Mouse (Mus musculus) retina, embryonic 14.5 days (tissue): ENCODE measurements around the gene Chst8.

Source experiments
- DNase-seq: peaks from one replicate; pipeline ENCODE4 v3.0.0-alpha.2; 2015; ENCODE audit warnings: low spot score

Gene Chst8

DNA sequence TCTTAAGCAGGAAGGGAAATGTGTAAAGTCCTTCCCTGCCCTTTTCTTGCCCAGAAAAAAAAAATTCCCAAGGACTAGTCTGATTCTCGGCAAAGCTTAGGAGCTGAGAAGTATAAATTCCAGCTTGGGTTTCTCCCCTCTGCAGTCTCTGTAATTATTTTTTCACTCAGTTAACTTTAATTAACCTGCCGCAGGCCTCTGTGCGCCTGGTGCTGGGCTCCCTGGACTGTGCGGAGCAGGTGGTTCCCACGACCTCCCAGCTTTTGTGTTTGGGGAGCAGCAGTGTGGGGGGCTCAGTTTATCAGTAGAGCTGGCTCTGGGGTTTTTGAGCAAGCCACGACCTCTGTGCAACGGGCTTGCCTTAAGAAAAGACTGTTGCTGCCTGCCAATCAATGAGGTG, 62.2 kb downstream of the Chst8 start:
- no peak for DNase-seq

DNA sequence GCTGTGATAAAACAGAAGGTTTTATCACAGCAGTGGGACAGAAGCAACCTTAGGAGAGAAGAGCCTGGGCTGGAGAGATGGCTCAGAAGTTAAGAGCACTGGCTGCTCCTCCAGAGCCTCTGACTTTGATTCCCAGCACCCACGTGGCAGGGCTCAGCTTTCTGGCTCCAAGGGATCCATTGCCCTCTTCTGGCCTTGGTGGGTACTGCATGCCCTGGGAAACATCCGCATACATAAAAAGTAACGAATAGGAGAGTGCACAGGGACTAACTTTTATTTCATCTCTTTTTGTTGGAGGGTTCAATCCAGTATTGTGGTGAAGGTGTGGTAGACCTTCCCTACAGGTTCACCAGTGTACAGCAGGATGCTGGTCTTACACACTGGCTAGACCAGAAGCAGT, 62.8 kb downstream of the Chst8 start:
- DNase-seq = peak; percentile 58

DNA sequence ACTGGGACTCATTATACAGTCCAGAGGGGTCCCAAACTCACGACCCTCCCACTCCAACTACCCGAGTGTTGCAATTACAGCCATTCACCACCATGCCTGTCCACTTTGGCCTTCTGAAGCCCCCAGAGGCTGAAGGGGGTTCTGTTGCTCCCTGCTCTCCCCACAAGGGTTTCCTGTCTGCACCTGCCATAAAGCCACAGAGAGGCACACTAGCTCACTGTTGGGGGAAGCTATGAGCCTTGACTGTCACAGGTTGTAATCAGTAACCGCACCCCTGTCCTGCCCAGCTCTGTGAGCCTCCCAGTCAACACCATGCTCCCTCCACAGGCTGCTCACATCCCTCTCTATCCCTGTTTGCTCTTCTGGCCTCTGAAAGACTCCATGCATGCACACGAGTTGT, 64.0 kb downstream of the Chst8 start:
- DNase-seq = no peak

DNA sequence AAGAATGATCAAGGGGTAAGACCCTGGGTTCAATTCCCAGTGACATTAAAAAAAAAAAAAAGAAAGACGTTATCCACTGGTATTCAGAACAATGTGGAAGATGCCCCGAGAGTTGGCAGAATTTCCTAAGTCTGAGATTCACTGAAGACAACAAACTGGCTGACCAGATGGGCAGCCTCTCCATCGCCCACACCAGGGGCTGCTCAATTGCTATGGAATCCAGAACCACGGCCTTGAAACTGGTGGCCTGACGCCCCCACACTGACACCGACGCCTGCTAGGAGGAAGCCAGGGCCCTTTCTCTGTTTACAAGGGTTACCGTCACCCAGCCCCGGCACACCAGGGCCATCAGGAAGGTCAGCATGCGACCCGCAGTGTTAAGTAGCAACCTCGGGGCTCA, 64.8 kb downstream of the Chst8 start:
- no peak for DNase-seq

DNA sequence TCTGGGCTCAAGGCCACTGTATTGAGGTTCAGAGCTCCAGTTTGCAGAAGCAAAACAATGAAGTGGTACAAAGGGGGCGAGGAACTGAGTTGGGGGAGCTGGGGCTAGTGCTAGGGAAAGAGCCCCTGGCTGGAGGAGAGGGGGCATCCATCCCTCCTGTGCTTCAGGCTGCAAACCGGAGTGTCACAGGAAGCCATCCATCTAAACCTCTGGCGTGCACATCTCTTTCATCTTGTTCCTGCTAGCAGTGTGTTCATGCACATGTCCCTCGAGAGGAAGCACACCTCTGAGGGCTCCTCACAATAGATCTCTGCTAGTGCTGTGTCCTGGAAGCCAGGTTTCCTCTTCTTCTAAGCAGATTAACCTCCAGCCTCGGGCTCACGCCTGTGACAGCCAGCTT, 65.9 kb downstream of the Chst8 start:
- DNase-seq = no peak

DNA sequence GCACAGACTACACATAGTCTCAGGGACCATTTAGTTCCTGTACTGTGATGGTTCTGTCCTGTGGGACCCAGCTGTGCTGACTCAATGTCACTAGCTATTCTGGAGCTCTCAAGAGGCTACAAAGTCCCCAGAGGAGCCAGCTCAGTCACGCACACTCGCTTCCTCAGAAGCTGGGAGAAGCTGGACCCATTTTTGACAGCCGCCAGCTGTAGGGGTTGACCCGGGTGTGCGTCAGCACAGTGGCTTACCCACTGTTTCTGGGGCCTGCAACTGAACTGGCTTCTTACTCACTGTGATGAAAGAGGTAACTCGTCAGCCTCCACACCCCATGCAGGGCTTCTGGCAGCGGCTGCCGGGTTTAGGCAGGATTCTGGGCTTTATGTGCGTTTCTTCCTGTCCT, 66.3 kb downstream of the Chst8 start:
- no peak for DNase-seq

DNA sequence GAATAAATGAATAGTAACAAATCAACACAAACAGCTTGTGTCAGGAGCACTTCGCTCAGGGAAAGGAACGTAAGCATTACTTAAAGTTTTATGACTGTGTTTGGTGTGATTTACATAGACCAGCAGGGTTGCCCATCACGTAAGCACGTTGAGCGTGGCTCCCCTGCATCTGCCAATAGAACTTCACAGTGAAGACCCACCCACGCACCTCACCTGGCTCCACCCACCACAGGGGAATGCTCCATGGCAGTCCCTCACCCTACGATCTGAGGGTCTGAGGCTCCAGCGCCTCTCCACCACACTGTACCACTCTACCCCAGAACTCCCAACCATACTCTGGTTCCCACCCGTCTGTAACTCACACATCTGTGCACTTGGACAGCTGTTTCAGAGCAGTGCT, 67.1 kb downstream of the Chst8 start:
- no peak for DNase-seq

DNA sequence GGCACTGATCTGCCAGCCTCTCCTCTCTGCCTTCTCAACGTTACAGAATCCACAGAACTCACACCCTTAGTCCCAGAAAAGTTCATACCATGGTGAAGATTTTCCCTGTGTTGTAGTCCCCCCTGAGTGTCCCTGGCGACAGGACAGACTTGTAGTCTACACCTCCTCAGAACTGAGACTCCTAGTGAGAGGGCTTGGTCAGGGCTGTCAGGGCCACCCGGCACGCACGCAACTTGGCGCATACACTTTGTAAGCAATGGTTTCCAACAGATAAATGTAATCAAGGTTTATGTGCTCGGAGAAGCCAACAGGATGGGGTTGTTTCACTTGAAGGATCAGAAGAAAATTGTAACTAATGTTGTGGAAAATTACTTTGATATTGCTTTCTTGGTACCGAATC, 67.5 kb downstream of the Chst8 start:
- DNase-seq = no peak

DNA sequence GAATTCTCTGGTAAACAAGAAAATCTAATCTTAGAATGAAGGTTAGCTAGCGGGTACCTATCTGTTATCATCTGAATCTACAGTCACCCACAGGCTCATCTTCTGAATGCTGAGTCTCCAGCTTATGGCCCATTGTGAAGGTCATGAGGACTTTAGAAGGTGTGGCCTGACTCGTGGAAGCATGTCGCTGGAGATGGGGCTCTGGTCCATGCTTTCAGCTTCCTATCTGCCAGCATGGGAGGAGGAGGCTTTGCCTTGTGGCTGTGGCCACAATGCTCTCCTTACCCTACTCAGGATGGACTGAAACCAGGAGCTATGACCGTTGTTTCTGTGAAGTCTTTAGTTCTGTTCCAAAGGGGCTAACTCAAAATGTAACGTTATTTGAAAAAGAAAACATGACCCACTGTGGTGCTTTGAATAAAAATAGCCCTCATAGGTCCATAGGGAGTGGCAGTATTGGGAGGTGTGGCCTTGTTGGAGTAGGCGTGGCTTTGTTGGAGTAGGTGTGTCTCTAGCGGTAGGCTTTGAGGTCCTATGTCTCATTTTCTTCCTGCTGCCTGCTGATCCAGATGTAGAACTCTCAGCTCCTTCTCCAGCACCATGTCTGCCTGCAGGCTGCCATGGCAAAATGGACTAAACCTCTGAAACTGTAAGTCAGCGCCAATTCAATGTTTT, 69.0 kb downstream of the Chst8 start:
- no peak for DNase-seq

DNA sequence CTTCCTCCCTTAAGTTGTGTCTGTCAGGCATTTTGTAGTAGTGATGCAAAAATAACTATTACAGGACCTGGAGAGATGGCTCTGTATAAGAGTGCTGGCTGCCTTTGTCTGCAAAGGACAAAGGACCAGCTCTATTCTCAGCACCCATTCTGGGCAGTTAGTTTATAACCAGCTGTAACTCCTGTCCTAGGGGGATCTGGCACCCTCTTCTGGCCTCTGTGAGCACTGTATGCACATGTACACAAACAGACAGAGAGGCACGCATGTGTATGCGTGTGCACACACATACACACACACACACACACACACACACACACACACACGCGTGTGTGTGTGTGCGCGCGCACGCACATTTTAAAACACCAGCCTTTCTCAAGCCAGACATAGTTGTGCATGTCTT, 73.1 kb downstream of the Chst8 start:
- no peak for DNase-seq

DNA sequence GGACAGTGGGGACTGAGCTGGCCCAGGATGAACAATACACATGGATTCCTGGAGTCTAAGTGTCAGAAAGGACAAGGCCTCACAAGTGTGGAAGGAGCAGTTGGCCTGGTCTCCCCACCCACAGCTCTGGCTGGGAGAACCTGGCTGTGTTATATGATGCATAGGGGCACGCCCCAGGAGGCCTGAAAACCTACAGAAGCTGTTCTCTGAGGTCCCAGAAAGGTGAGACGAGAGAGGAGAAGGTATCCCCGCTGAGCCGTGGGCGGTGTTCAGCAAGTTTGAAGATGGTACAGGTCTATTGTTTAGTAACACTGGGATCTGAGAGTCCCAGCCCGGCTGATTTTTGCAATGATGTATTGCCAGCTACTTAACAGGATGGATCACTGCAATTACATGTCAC, 75.3 kb downstream of the Chst8 start:
- DNase-seq = no peak

DNA sequence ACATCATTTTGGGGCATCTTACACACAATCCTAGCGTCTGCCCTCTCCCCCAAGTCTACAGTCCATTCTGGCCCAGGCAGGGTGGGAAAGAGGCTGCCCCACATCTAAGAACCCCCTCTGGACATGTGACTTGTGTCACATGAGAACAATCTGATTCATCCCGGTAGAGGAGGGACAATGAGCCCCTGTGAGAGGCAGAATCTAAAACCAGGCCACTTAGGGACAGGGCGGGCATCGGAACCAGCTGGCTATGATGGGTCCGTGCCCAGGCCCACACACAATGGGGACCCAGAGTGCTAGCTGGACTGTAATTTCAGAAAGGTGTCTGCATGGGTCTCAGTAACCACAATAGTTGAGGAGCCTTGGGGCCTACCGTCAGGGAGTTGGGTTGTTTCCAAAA, 78.2 kb downstream of the Chst8 start:
- DNase-seq = no peak

DNA sequence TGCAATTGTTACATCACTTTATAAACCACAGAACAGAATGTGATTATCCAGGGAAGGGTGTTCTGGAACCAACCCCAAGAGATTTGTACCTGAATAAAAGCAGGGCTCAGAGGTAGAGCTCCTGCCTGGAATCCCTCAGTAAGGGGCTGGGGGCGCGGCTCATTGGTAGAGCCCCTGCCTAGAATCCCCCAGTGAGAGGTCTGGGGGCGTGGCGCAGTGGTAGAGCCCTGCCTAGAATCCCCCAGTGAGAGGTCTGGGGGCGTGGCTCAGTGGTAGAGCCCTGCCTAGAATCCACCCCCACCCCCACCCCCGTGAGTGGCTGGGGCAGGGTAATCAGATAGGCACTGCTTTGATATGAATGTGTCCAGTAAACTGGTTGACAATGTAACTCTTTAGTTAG, 83.6 kb downstream of the Chst8 start:
- DNase-seq = no peak

DNA sequence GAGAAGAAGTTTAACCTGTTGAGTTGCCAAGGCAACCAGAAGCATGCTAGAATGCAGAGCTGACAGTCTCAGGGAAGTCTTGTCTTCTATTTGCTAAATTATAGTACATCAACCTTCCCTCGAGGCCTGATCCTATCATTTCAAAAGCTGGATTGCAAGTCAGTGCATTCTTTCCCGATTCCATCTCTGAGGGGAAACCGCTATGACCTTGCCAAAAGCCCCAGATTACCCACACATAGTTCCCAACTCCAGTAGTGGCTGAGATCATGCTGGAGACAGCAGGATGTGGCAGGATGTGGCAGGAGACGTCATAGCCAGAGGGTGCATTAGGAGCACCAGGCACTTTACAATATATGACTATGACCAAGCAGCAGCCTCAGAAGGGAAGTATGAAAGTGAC, 87.3 kb downstream of the Chst8 start:
- no peak for DNase-seq

DNA sequence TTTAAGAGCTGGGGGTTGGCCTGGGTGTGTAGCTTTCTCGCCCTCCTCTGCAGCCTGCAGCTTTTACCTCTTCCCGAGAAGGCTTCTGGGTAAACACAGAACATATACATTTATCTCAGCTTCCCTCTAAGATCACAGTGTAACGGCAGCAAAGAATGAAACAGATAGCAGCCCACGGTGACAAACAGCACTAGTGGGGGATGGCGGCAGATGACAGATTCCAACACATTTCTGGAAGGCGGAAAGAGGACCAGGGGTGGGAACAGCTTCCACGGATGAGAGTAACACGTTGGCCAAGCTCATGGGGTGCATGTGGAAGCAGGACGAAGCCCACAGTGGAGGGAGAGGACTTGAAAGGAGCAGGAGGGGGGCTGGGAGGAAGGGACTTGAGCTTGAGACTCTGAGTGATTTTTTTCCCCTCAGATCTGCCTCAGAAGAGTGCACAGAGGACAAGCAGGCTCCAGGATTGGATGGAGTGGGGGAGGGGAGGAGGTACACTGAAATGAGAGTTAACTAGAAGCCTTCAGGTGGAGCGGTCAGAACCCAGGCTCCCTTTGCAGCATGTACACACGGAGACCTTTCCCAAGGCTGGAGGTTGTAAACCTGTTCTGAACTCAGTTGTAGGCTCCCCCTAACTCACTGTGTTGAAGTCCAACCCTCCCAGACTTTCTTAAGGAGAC, 89.8 kb downstream of the Chst8 start:
- no peak for DNase-seq

DNA sequence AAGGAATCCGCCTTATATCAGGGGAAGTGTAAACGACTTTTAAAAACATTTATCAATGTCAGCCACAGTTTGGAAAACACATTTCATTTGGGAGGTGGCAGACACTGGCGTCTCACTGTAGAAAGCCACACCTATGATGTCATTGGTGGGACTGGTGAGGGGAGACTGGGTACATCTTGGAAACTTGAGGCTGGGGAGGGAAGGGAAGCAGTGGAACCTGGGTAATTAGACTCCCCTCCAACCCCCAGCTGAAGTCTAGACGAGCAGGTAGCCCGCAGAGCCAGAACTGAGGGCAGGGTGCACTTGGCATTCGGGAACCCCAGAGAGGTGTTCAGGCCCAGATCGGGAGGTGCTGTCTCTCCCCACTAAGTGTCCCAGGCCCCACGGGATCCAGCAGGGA, 90.4 kb downstream of the Chst8 start:
- no peak for DNase-seq

DNA sequence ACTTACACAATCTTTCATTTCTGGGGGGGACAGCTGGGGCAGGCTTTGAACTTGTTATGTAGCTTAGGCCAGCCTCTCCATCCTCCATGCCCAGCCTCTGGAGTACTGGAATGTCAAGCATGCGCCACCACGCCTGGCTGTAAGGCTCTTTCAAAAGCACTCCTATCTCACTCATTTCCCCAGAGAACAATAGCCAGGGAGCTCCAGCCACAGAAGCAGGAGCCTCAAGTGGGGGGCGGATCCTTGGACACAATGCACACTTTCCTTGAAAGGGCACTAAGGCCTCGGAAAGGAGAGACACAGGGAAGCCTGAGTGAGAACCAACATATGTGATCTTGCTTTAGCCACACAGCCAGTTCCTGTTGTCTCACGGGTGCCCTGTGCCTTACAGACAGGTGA, 90.9 kb downstream of the Chst8 start:
- peak; percentile 25 for DNase-seq

DNA sequence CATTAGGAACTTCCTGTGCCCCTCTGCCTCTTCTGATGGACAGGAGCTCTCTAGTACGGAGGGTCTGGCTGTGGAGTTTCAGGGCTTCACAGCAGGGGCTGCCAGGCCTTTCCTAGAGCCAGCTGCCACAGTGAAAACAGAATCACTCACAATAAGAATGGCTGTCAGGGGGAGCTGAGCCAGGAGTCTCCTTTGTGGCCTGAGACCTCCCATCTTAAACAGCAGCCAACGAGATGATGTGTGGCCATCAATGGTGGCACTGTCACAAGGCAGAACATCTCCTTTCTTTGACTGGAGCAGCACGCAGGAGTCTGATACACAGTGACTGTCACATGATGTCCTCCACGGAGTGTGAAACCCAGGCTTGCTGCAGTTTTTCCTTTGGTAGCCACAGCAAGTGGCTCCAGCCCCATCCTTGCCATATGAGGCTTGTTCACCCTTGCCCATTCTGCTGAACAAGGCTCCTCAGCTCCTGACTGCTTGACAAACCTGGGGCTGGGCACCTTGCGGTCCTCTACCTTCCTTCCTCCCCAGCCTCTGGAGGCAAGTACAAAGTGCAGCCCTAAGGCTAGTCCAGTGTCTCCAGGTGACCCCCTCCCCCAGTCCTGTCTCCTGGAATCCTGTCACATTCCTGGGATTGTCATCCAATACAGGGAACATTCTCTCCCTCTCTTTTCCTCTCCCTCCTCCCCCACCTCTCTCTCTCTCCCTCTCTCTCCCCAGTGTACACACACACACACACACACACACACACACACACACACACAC, 91.4 kb downstream of the Chst8 start:
- DNase-seq = no peak

DNA sequence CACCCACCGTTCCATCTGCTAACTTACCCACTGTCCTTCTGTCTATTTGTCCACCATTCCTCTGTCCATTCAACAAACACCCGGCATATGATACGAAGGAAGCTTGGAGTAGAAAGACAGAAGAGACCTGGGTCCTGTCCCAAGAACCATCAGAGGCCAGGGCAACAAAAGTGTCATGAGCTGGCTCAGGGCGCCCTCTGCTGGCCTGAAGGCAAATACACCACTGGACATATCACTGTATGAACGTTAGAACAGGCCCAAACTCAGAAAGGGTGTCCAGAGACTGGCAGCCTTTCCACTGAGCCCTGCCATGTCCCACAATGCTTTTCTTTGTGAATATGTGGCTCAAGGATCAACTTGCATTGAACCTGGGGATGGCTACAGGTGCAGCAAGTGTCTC, 92.9 kb downstream of the Chst8 start:
- peak; percentile 78 for DNase-seq

DNA sequence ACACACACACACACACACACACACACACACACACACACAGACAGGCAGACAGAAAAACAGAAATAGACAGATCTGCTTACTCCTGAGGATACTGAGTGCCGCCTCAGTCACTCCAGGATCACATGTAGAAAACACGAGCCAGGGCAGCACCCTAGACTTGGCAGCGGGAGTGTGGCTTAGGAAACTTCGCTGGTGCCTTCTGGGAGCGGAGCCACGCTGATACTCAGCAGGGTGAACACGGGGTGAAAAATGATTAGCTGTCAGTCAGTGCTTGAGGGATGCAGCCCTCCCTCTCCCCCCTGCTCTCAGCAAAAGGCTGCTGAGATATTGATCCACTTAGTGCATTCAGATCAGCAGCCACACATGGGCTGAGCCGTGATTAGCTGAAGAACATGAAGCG, 93.9 kb downstream of the Chst8 start:
- DNase-seq = peak; percentile 44

DNA sequence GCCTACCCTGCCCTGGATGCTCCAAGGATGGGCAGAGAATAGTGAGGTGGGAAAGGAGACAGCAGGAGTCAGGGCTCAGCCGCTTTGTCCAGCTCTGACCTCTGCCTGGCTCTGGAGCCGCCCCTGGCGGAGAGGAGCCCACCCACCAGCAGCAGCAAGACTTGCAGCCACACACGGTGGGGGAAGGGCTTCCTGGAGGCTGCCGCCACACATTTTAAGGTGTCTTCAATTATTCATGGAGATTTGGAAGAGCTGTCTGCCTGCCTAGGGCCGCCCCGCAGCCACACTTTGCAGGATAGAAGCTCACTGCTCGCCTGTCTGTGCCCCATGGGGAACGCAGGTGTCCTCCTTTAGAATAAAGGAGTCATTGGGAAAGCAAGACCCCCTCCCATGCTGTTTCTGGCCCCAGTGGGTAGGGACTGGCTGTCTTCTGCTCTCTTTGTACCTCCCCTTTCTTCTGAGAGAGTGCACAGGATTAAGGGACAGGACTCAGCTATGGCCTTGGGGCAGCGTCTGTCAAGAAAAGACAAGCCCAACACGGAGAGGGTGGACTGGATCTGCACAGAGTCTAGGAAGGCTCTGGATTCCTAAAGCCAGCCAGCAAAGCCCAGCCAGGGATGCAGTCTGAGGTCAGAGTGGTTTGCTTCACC, 95.2 kb downstream of the Chst8 start:
- DNase-seq = peak; percentile 61

DNA sequence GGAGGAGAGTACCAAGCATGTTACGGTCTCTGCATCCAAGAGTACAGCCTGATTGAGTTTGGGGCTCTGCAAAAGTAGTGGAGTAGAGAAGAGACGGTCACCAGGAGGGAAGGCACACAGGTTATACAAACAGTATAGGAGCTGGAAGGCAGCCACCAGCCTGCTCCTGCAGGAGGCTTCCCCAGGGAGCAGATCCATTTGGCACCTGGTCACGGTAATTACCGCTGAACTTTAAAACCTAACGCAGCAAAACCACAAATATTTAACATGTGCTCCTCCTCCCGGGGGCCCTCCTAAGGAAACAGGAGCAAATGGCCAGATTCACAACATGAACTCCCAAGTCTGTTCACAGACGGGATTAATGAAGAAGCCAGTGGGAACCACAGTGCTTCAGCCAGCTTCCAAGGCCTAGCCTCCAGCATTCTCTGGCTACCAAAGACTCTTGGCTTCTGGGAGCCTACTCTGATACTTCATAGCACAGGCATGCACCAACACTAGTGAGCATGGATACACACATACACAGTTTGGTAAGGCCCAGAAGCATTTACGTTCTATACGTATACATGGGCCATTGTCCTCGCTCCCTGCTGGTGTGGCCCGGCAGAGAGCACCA, 97.6 kb downstream of the Chst8 start:
- DNase-seq = no peak

DNA sequence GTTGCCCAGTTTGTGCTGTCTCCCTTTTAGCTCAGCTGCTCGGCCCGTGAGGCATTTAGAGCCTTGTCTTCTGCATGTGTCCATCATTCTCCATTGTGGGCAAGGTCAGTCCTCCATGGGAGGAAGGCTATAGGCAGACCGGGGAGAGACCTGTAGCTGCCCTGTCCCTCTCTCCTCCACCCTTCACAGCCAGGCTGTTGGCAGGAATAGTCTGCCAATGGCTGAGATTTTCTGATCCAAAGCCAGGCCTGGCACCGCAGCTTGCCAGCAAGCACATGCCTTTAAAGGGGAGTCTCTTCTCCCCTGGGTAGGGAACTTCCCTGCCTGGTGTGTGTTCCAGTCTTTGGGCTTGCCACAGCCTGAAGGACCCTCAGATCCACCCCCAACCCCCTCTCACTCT, 103.4 kb downstream of the Chst8 start:
- no peak for DNase-seq
